Mouse (Mus musculus) stomach, embryonic 14.5 days (tissue): ENCODE measurements around the gene Mgat4c. TPM values are rescaled to one million over a fixed set of nuclear protein-coding genes. Genes with fewer than 3 reads are reported as not detected.

Experiments
- ATAC-seq: fragments of 200-750 bp; cut with Nextera tagmentation; 2 replicates; pipeline ENCODE4 v1.8.0; 2017; ENCODE audit warnings: low read depth, moderate TSS enrichment; ENCODE audit not compliant: insufficient number of reproducible peaks, insufficient read depth, low FRiP score
- H3K27ac ChIP-seq: fragments of 300-500 bp; sonication (generic); 2 replicates; pipeline ENCODE4 v1.5.1; 2014; ENCODE audit warnings: mild to moderate bottlenecking, low read length, moderate library complexity, mixed read lengths
- H3K27me3 ChIP-seq: fragments of 300-500 bp; sonication (generic); 2 replicates; pipeline ENCODE4 v1.6.1; 2014; ENCODE audit warnings: low read length, control low read depth, mixed read lengths; ENCODE audit not compliant: control insufficient read depth, insufficient read depth
- H3K36me3 ChIP-seq: fragments of 300-500 bp; sonication (generic); 2 replicates; pipeline ENCODE4 v1.6.1; 2014; ENCODE audit warnings: mild to moderate bottlenecking, control low read depth, low read length, moderate library complexity, mixed read lengths; ENCODE audit not compliant: control insufficient read depth, insufficient read depth
- H3K4me1 ChIP-seq: fragments of 300-500 bp; sonication (generic); 2 replicates; pipeline ENCODE4 v1.6.1; 2014; ENCODE audit warnings: low read length, control low read depth, mixed read lengths; ENCODE audit not compliant: control insufficient read depth, insufficient read depth
- H3K4me2 ChIP-seq: fragments of 300-500 bp; sonication (generic); replicated peaks from 2 replicates; pipeline ENCODE4 v1.6.1; 2014; ENCODE audit warnings: low read depth, low read length, control low read depth
- H3K4me3 ChIP-seq: fragments of 300-500 bp; sonication (generic); 2 replicates; pipeline ENCODE4 v1.5.1; 2014; ENCODE audit warnings: low read depth, low read length, control low read depth
- H3K9ac ChIP-seq: fragments of 300-500 bp; sonication (generic); replicated peaks from 2 replicates; pipeline ENCODE4 v1.6.1; 2014; ENCODE audit warnings: low read depth, mild to moderate bottlenecking, control low read depth, low read length, moderate library complexity, mixed read lengths
- H3K9me3 ChIP-seq: fragments of 300-500 bp; sonication (generic); 2 replicates; pipeline ENCODE4 v1.6.1; 2016; ENCODE audit warnings: low read depth, low read length, control low read depth; ENCODE audit not compliant: control insufficient read depth
- WGBS: fragments of 180-500 bp; shearing (Covaris S2); extraction: QIAGEN DNeasy Blood & Tissue Kit; methylation state at CpG from one replicate; pipeline ENCODE4 v1.1.7; 2014; 5-methylcytosine and 5-hydroxymethylcytosine counted together
- polyA plus RNA-seq: library from polyadenylated mRNA; unstranded; fragments of >200 nt; fragmentation: Nextera tagmentation; extraction: Ambion mirVana; gene quantifications from 2 replicates; pipeline ENCODE4 v1.2.1, GENCODE M21; 2014

Mgat4c gene
- polyA plus RNA-seq, 1 experiment from 2014 or later: 1.4 TPM

DNA sequence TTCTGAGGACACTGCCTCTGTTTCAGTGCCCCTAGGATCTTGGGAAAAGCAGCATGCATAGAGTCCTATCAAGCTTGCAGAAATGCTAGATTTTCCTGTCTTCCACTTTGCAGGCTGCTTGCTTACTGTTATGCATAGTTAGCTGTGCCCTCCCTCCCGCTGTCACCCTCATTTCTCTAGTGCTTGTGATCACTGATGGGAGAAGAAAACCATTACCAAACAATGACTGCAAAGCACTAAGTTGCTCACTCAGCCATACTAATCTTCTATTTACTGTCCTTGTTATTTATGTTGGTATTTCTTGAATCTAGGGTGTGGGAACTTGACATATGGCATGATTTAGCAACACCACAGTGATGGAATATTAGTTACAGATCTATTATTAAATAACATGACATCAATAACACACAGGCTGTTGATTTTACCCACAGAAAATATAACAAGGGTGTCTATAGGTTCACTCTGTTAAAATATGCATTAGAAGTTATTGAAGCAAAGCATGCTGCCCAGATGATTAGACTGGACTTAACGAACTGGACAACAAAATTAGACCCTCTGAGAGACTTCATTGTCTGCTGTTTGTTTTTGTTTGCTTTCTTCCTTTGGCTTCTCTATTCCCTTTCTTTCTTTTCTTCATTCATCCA, 117.7 kb downstream of the Mgat4c start:
- no peak overlapping the region for H3K9ac ChIP-seq
- no peak overlapping the region for H3K27ac ChIP-seq
- H3K9me3 ChIP-seq: no peaks in the 10 kb centered on the region; the same call in 1 of the 2 replicates
- no peaks in the 10 kb centered on the region for H3K27me3 ChIP-seq
- ATAC-seq: no peak
- WGBS: 76% methylated on average over 2 of the region's 2 CpGs
- H3K36me3 ChIP-seq: no peaks in the 10 kb centered on the region
- H3K4me2 ChIP-seq: no peak overlapping the region
- H3K4me1 ChIP-seq: no peaks in the 10 kb centered on the region
- no peak overlapping the region for H3K4me3 ChIP-seq

DNA sequence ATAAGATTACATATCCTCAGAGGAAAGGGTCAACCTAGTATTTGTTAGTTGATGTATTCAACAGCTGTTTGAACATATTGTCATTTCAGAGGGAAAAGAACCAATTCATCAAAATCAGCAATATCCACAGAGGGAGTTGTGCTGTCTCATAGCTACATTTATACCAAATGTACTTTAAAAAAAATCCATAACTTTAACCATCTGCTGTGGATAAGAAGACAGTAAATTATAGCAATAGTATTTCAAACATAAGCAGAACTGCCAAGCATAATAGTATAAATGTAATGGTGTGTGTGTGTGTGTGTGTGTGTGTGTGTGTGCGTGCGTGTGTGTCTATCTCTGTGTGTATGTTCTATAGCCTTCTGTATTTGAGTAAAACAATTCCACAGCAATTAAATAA, 127.5 kb downstream of the Mgat4c start:
- Histone ChIP-seq H3K27me3 (no peaks in the 10 kb centered on the region), H3K9ac (no peak overlapping the region), H3K36me3 (no peaks in the 10 kb centered on the region), H3K4me2 (no peak overlapping the region), H3K4me1 (no peaks in the 10 kb centered on the region), H3K27ac (no peak overlapping the region), H3K9me3 (no peaks in the 10 kb centered on the region), H3K4me3 (no peak overlapping the region)
- WGBS: 87% methylated on average over 2 of the region's 2 CpGs
- no peak for ATAC-seq

DNA sequence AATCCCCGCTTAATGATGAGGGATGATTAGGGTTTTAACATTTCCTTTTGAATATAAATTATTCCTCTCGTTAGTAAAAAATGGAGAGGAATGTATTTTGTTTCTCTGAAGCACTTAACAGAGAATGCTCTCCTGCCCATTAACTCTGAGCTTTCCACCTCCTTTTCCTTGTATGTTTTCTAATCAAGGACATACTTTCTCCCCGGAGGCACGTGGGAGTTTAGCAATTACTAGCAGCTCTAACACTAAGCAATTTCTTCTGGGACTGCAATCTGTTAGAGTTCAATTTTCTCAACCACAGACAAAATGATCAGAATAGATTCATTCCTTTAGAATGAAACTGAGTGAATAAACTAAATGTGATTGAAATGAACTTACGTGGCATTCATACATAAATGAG, 135.6 kb downstream of the Mgat4c start:
- no peak for ATAC-seq
- Histone ChIP-seq H3K4me2 (no peak overlapping the region), H3K4me3 (no peak overlapping the region), H3K4me1 (no peaks in the 10 kb centered on the region), H3K27ac (no peak overlapping the region), H3K9me3 (no peaks in the 10 kb centered on the region), H3K9ac (no peak overlapping the region), H3K27me3 (no peaks in the 10 kb centered on the region), H3K36me3 (no peaks in the 10 kb centered on the region)
- 75% methylated on average over 5 of the region's 5 CpGs for WGBS

DNA sequence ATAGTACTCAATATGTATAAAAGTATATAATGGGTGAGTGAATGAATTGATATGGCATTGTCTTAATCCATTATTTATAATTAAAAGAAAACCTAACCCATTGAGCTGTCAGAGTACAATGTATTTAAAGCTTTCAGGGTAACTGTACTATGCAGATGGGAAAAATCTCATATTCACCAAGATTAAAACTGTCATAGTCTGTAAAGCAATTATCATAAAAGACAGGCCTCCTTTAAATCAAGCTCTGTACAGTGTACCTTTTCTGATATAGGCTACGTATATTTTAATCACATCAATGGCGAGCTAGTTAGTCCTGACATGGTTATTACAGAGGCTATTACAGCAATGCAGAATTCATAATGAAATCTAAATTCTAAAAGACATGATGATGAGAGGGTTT, 146.7 kb downstream of the Mgat4c start:
- no peak for ATAC-seq
- no peak overlapping the region for H3K4me3 ChIP-seq

DNA sequence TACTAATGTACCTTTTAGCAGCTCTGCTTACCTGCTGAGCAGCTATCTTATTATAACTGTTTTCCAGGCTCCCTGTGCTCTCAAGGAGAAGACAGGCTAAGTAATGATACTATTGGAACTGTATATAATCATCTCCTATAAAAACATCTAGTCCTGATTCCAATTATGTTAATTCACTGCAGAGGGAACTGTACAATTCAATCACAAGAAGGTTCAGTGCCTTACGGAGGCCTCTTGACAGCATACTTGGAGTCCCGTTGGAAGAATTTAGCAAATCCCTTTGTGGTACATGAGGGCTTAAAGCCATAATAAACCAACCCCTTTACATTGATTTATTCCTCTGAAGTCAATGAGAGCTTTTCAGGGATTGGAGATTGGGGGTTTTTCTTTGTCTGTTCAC, 174.8 kb downstream of the Mgat4c start:
- Histone ChIP-seq H3K27ac (no peak overlapping the region), H3K4me1 (no peaks in the 10 kb centered on the region), H3K4me3 (no peak overlapping the region), H3K9me3 (no peaks in the 10 kb centered on the region), H3K9ac (no peak overlapping the region), H3K4me2 (no peak overlapping the region), H3K27me3 (no peaks in the 10 kb centered on the region), H3K36me3 (no peaks in the 10 kb centered on the region)
- no peak for ATAC-seq
- 58% methylated on average over 2 of the region's 2 CpGs for WGBS

More for the DNA sequence above, 146.7 kb downstream of the Mgat4c start:
- Histone ChIP-seq H3K9me3 (no peaks in the 10 kb centered on the region), H3K4me1 (no peaks in the 10 kb centered on the region), H3K36me3 (no peaks in the 10 kb centered on the region), H3K27me3 (no peaks in the 10 kb centered on the region), H3K9ac (no peak overlapping the region), H3K4me2 (no peak overlapping the region), H3K27ac (no peak overlapping the region)
- 89% methylated on average over 2 of the region's 2 CpGs for WGBS

DNA sequence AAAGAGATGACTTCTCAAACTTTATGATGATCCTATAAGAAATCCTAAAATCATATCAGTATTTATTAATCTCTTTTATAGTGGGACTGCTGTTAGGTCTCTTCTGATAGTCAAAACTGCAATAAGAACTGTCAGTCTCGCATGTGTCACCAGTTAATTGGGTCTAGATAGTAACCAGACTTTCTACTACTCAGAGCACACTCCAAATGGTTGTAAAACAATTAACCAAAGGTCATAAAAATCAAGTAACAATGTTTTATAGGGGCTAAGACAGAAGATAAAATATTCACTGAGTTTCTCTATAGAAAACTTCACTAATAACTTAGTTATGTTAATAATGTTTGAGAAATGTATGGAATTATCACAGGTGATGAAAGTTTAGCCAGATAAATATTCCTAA, 208.6 kb downstream of the Mgat4c start:
- Histone ChIP-seq H3K9ac (no peak overlapping the region), H3K4me3 (no peak overlapping the region), H3K27ac (no peak overlapping the region), H3K27me3 (no peaks in the 10 kb centered on the region), H3K4me1 (no peaks in the 10 kb centered on the region), H3K4me2 (no peak overlapping the region), H3K36me3 (no peaks in the 10 kb centered on the region), H3K9me3 (no peaks in the 10 kb centered on the region)
- ATAC-seq: no peak
- WGBS: 72% methylated on average over 1 of the region's 1 CpGs

DNA sequence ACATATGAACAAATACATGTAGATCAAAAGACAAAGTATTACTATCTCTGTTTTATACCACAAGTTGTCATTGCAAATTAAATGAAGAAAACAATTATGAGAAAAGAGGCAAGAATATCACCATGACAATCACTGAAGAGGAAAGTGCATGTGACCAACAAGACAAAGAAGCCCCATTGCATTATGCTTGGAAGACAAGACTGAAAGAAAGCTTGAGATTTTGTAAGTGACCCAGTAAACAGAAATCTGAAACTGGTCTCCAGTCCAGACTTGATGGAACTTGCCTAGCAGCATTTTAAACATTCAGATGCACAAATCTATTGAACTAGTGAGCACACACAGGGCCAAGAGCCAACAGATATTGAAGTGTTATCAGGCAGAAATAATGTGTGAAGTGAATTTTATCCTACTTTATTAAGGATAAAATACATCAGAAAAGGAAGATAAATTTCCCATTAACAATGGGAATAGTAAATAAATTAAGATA, 236.1 kb downstream of the Mgat4c start:
- Histone ChIP-seq H3K4me2 (no peak overlapping the region), H3K9ac (no peak overlapping the region), H3K9me3 (no peaks in the 10 kb centered on the region), H3K4me3 (no peak overlapping the region), H3K27ac (no peak overlapping the region), H3K36me3 (no peaks in the 10 kb centered on the region), H3K27me3 (no peaks in the 10 kb centered on the region), H3K4me1 (no peaks in the 10 kb centered on the region)
- ATAC-seq: no peak

DNA sequence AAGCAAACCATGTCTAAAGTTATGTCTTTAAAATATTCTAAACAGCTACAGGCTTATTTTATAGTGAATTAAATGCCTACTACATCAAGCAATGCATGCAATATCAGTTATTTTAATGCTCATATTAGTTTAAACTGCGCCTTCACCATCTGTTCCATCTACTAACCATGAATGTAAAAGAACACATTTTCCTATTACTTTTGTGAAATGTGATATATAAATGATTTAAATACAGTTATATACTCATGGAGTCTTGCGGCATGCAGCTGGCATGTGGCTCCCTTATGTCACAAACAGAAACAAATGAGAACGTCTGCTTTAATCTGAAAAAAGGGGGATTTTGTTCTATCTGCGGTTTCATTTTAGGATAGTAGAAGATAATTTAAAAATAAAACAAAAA, 316.3 kb downstream of the Mgat4c start:
- no peak overlapping the region for H3K27ac ChIP-seq
- H3K4me1 ChIP-seq: no peaks in the 10 kb centered on the region
- no peak overlapping the region for H3K9ac ChIP-seq
- no peak overlapping the region for H3K4me2 ChIP-seq
- H3K36me3 ChIP-seq: no peaks in the 10 kb centered on the region
- ATAC-seq: no peak
- H3K4me3 ChIP-seq: no peak overlapping the region
- 88% methylated on average over 4 of the region's 4 CpGs for WGBS
- H3K9me3 ChIP-seq: no peaks in the 10 kb centered on the region
- H3K27me3 ChIP-seq: no peaks in the 10 kb centered on the region

DNA sequence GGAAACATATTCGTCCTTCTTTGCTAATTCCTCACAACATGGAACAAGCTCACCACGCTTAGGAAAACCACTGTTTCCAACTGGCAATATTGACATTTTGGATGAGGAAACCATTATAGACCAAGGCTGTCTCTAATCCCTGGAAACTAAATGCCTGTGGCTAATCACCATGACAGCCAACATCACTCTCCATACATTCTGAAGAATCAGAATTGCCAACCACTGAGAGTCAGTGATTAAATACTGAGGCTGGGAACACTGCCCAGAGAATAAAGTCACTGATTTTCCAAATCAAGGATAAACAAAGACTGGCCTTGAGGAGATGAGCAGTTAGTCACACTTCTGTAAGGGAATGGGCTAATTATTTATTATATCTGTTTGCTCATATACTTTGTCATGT, 361.2 kb downstream of the Mgat4c start:
- Histone ChIP-seq H3K9ac (no peak overlapping the region), H3K36me3 (no peaks in the 10 kb centered on the region), H3K27me3 (no peaks in the 10 kb centered on the region), H3K4me2 (no peak overlapping the region), H3K4me1 (no peaks in the 10 kb centered on the region), H3K9me3 (no peaks in the 10 kb centered on the region), H3K27ac (no peak overlapping the region), H3K4me3 (no peak overlapping the region)
- ATAC-seq: no peak
- 75% methylated on average over 2 of the region's 2 CpGs for WGBS
